ENCODE assay signal across 8 mouse cellular contexts in the genomic region with DNA sequence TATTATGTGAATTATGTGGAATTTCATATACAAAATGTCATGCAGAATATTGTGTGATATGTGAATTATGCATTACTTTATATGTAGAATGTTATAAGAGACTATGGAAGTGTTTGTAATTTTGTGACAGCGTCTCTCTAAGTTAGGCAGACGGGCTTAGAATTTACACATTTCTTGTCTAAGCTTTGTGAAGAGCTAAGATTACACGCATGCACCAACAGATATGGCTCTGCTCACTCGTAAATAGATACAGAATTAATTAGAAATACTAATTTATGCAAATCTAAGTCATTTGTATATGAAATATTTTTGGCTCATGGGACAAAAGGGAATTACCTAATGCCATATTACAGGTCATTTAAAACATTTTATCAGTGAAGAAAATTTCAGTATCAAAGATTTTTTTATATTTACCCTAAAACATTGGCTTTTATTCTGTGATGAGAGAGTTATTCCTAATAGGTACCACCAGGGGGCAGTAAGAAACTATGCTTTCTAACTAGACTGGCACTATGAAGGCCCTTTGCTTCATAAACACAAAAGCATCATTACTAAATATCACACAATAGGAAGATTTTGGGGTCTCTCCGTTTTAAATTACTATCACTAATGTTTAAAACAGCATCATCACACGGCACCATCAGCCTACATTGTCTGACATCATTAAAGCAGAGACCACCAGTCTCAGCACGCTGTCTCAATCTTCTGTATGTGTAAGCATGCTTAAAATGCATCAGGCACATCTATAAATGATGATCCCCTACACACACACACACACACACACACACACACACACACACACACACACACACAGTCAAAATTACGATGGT.
A peak's percentile ranks its signal among the peaks of the same experiment; 100 is the strongest.
DNase-seq lines count a peak whose midpoint lies in the region; ATAC-seq and TF ChIP-seq lines count a peak whose summit lies in the region.

No protein-coding gene starts in this region.

- H3K36me3 ChIP-seq in heart, adult 2 months (ENCODE audit: control insufficient read depth, insufficient read depth, low read length): no peaks in the 10 kb centered on the region
- H3K36me3 ChIP-seq in heart, embryonic 11.5 days (ENCODE audit: control insufficient read depth, insufficient read depth, low read length): no peaks in the 10 kb centered on the region
- no peaks in the 10 kb centered on the region for H3K36me3 ChIP-seq in hindbrain, embryonic 14.5 days (replicated peaks; ENCODE audit: control insufficient read depth, insufficient read depth)

- H3K79me2 ChIP-seq in heart, adult 2 months (replicated peaks; ENCODE audit: control insufficient read depth, insufficient read depth, low read length): no peaks in the 10 kb centered on the region

- TF ChIP-seq EP300 in heart, adult 2 months (IDR thresholded peaks at IDR 0.05; ENCODE audit: insufficient read depth, low read depth, low read length): no peak

- DNase-seq in heart, adult 2 months: no peak
- peak; percentile 1 to 3 for DNase-seq in B cell, adult 2 months
- peak; percentile 23 for DNase-seq in c-Kit-positive CD71-positive TER-119-positive erythroid progenitor cells, embryonic 14.5 days (ENCODE audit: low spot score)
- DNase-seq in hindbrain, embryonic 14.5 days (ENCODE audit: low spot score): peak; percentile 91
- peak; percentile 89 for DNase-seq in retina, embryonic 14.5 days (ENCODE audit: low spot score)
- no peak for DNase-seq in adrenal gland, postnatal 4 days (ENCODE audit: low spot score in 2 of 2)
- DNase-seq in kidney, postnatal 25 days: no peak

- no peaks in the 10 kb centered on the region for H3K27me3 ChIP-seq in heart, adult 2 months (ENCODE audit: control insufficient read depth, insufficient read depth, low read length)
- H3K27me3 ChIP-seq in heart, embryonic 11.5 days (ENCODE audit: control insufficient read depth, insufficient read depth, low read length): no peaks in the 10 kb centered on the region
- no peaks in the 10 kb centered on the region for H3K27me3 ChIP-seq in hindbrain, embryonic 14.5 days (ENCODE audit: control insufficient read depth, insufficient read depth, low read length)

- ATAC-seq in heart, embryonic 11.5 days (replicated peaks; ENCODE audit: insufficient number of reproducible peaks, low FRiP score, low TSS enrichment): no peak
- peak; percentile 77 for ATAC-seq in hindbrain, embryonic 14.5 days (ENCODE audit: low FRiP score)

- no peaks in the 10 kb centered on the region for H3K4me1 ChIP-seq in heart, adult 2 months (ENCODE audit: control insufficient read depth, insufficient read depth, low read length)
- no peaks in the 10 kb centered on the region for H3K4me1 ChIP-seq in heart, embryonic 11.5 days (ENCODE audit: control insufficient read depth, insufficient read depth, low read length)
- H3K4me1 ChIP-seq in hindbrain, embryonic 14.5 days (replicated peaks; ENCODE audit: control insufficient read depth, insufficient read depth, low read length): peaks cover 6% of the 10 kb centered on the region; the same call in 1 of the 2 replicates

- TF ChIP-seq POLR2A in heart, adult 2 months (IDR thresholded peaks at IDR 0.05; ENCODE audit: insufficient read depth, low read depth, low read length): no peak

- WGBS in heart, adult 2 months: 44% methylated on average over 8 of the region's 8 CpGs
- 45% methylated on average over 8 of the region's 8 CpGs for WGBS in heart, embryonic 11.5 days (ENCODE audit: insufficient replicate concordance)
- 37% methylated on average over 8 of the region's 8 CpGs for WGBS in hindbrain, embryonic 14.5 days

- no peak overlapping the region for H3K9ac ChIP-seq in heart, adult 2 months (ENCODE audit: low read depth, low read length)
- no peak overlapping the region for H3K9ac ChIP-seq in heart, embryonic 11.5 days (ENCODE audit: low read depth, low read length)
- peak overlapping the region; percentile 47 for H3K9ac ChIP-seq in hindbrain, embryonic 14.5 days

- no peaks in the 10 kb centered on the region for H3K9me3 ChIP-seq in heart, embryonic 11.5 days (replicated peaks; ENCODE audit: control insufficient read depth, low read length)
- no peaks in the 10 kb centered on the region for H3K9me3 ChIP-seq in hindbrain, embryonic 14.5 days (ENCODE audit: control insufficient read depth, low read length)

- TF ChIP-seq CTCF in heart, adult 2 months (IDR thresholded peaks at IDR 0.05): peak; percentile 76

- intact Hi-C loops in heart, adult 2 months (cut with DNase I): loop anchor here (2.0 kb wide), 1 partner anchor 376 kb away; no protein-coding TSS in a partner anchor

- H3K4me3 ChIP-seq in heart, adult 2 months: no peak overlapping the region
- no peak overlapping the region for H3K4me3 ChIP-seq in heart, embryonic 11.5 days (ENCODE audit: low read depth, low read length)
- no peak overlapping the region for H3K4me3 ChIP-seq in hindbrain, embryonic 14.5 days (replicated peaks; ENCODE audit: low read length)

- no peak overlapping the region for H3K27ac ChIP-seq in heart, adult 2 months
- no peak overlapping the region for H3K27ac ChIP-seq in heart, embryonic 11.5 days (ENCODE audit: low read depth, low read length)
- peak overlapping the region; percentile 80 for H3K27ac ChIP-seq in hindbrain, embryonic 14.5 days

- no peak overlapping the region for H3K4me2 ChIP-seq in heart, embryonic 11.5 days
- H3K4me2 ChIP-seq in hindbrain, embryonic 14.5 days (replicated peaks): no peak overlapping the region; the same call in 1 of the 2 replicates

Comparison
In these comparisons a context has a peak if more than half of its experiments do, and no peak if none do; other contexts are left out.
1. DNase-seq: peak in B cell, adult 2 months (2 of 2), c-Kit-positive CD71-positive TER-119-positive erythroid progenitor cells, embryonic 14.5 days (single experiment), hindbrain, embryonic 14.5 days (single experiment) and retina, embryonic 14.5 days (single experiment); none in heart, adult 2 months (0 of 2), adrenal gland, postnatal 4 days (0 of 2) and kidney, postnatal 25 days (0 of 2).